Mouse (Mus musculus): ENCODE measurements at regions not wholly inside any gene's neighbourhood (a gene's known extent, or its start where the extent isn't known, plus 50 kb on each side); places are given as distances from the start of the nearest gene placed in this dataset.

GRCm38 (mm10) chr6:31695885-31696284 is 132.1 kb upstream of the Podxl start:
- TF ChIP-seq CTCF (IDR thresholded peaks at IDR 0.05; ENCODE audit: borderline replicate concordance, extremely low read depth, insufficient read depth, insufficient read length) (no peak; the same call in 1 of the 2 replicates), POLR2A (IDR thresholded peaks at IDR 0.05; ENCODE audit: borderline replicate concordance, extremely low read depth, insufficient read depth, insufficient read length, poor library complexity, severe bottlenecking) (no peak)
